Mouse (Mus musculus) CH12.LX (cell line): ENCODE measurements around the gene Tdrd6. TPM values are rescaled to one million over a fixed set of nuclear protein-coding genes. Genes with fewer than 3 reads are reported as not detected.

Experiments used
- polyA plus RNA-seq: library from polyadenylated mRNA; unstranded; fragments of >175 nt; gene quantifications from 2 replicates; pipeline ENCODE4 v1.2.1, GENCODE M21; 2012; ENCODE audit warnings: low read depth; ENCODE audit not compliant: insufficient read length
- total RNA-seq, 2 experiments: library from RNA; depleted of rRNA; stranded (reverse); fragments of 300-350 nt in 1 of 2; fragments of >200 nt in 1 of 2; gene quantifications; 2 replicates each; pipeline ENCODE4 v1.2.3; 2012 to 2014

The Tdrd6 gene
- total and polyA plus RNA-seq, 3 experiments = not detected

Other genes starting within 250 kb of the Tdrd6 start
- not detected in 2 replicates for gene Mep1a, start 127.5 kb downstream of the Tdrd6 start, total RNA-seq (2012; rRNA removed)
- not detected in 2 replicates for gene Mep1a, start 127.5 kb downstream of the Tdrd6 start, total RNA-seq (2014; rRNA removed)
- gene Mep1a, start 127.5 kb downstream of the Tdrd6 start, polyA plus RNA-seq = not detected in 2 replicates
- not detected in 2 replicates for gene Ankrd66, start 86.7 kb downstream of the Tdrd6 start, total RNA-seq (2012; rRNA removed)
- gene Ankrd66, start 86.7 kb downstream of the Tdrd6 start, total RNA-seq (2014; rRNA removed) = not detected in 2 replicates
- not detected in 2 replicates for gene Ankrd66, start 86.7 kb downstream of the Tdrd6 start, polyA plus RNA-seq
- gene Pla2g7, start 62.2 kb downstream of the Tdrd6 start, total RNA-seq (2012; rRNA removed) = not detected in 2 replicates
- gene Pla2g7, start 62.2 kb downstream of the Tdrd6 start, total RNA-seq (2014; rRNA removed) = 0.14 TPM in 1 of 2 replicates, not detected in the other
- 0.27 TPM in 1 of 2 replicates, not detected in the other for gene Pla2g7, start 62.2 kb downstream of the Tdrd6 start, polyA plus RNA-seq
- 0.13 TPM in 1 of 2 replicates, not detected in the other for gene Slc25a27, start 36.9 kb upstream of the Tdrd6 start, total RNA-seq (2012; rRNA removed)
- gene Slc25a27, start 36.9 kb upstream of the Tdrd6 start, total RNA-seq (2014; rRNA removed) = 0.40 and 0.55 TPM in 2 replicates
- gene Slc25a27, start 36.9 kb upstream of the Tdrd6 start, polyA plus RNA-seq = 0.42 and 0.49 TPM in 2 replicates
- gene Cyp39a1, start 37.1 kb upstream of the Tdrd6 start, total RNA-seq (2012; rRNA removed) = 0.04 and 0.08 TPM in 2 replicates
- gene Cyp39a1, start 37.1 kb upstream of the Tdrd6 start, total RNA-seq (2014; rRNA removed) = 0.09 and 0.16 TPM in 2 replicates
- 0.31 and 0.43 TPM in 2 replicates for gene Cyp39a1, start 37.1 kb upstream of the Tdrd6 start, polyA plus RNA-seq
- not detected in 2 replicates for gene Rcan2, start 171.1 kb upstream of the Tdrd6 start, total RNA-seq (2012; rRNA removed)
- 0.32 and 0.50 TPM in 2 replicates for gene Rcan2, start 171.1 kb upstream of the Tdrd6 start, total RNA-seq (2014; rRNA removed)
- gene Rcan2, start 171.1 kb upstream of the Tdrd6 start, polyA plus RNA-seq = 1.1 and 1.5 TPM in 2 replicates